Mouse (Mus musculus) monocyte, adult 5-6 weeks (primary cell): Measurements from ENCODE around the gene Plagl2. TPM values are rescaled to one million over a fixed set of nuclear protein-coding genes. Genes with fewer than 3 reads are reported as not detected.
"Not testable (repeated sequence)": the region's sequence is repeated elsewhere in the genome, so short reads cannot be mapped to it uniquely, and the experiment has no call there.

Experiments
- ATAC-seq: fragments of 153-309, 156-312 bp; replicated peaks from 2 replicates; pipeline ENCODE4 v1.8.0; 2017; ENCODE audit warnings: mild to moderate bottlenecking; ENCODE audit not compliant: low TSS enrichment, insufficient number of reproducible peaks, severe bottlenecking, poor library complexity, low FRiP score
- total RNA-seq: library from RNA; stranded (forward); fragments of 200-1000, 200-491, 200-594 nt; gene quantifications from 3 replicates; pipeline ENCODE4 v1.2.3, GENCODE M21; 2017

Plagl2 gene
- 11.5 to 30.3 TPM (median 14.9 TPM) in 3 replicates for total RNA-seq

DNA sequence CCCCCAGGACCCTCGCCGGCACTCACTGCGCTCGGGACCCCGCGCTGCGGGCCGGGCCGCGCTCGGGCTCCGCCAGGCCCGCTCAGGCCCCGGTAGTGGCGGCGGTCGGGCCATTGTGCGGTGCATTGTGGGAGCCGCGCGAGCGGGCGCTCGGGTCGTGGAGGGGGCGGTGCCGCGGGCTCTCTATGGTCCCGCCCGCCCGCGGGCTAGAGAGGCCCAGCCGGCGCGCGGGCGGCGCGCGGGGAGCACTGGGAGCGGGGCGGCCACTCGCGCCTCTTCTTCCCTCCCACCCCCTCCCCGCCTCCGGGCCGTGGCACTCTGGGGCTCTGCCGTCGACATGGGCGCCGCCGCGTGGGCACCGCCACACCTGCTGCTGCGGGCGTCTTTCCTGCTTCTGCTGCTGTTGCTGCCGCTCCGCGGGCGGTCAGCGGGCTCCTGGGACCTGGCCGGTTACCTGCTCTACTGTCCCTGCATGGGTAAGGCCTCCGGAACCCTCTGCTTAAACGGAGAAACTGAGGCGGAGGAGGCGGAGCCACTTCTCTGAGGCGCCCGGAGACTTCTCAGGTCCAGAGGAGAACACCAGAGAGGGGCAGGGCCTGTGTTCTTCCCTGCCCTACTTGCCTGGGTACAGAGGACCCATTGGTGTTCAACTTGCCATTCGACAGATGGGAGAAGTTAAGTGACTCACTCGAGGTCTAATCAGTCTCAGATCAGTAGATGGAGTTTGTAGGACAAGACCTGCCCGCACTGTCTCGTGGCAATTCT lies at the start of gene Plagl2, which contains the start of gene Pofut1:
Gene Plagl2, minus strand, starts transcription at position 177 of the 765 bp plus-strand sequence.
Gene Pofut1, plus strand, starts transcription at position 284 of the 765 bp plus-strand sequence.
- ATAC-seq = peak; percentile 64

DNA sequence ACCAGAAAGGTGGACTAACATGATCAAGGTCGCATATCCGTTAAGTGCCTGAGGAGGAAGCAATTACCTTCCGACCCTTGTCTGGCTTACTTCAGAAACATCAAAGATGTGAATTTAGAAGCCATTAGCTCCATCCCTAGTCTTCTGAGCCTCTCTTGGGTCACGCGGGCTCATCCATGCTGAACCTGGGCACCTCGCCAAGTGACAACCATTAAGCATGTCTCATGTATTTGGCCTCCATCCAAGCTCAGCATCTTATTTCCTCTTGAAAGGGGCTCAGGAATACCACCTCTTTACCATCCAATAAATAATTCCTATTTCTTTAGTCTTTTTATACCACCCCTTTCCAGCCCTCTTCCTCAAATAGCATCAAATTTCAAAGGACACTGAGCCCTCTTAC lies 46.6 kb upstream of the Plagl2 start:
- ATAC-seq = no peak

DNA sequence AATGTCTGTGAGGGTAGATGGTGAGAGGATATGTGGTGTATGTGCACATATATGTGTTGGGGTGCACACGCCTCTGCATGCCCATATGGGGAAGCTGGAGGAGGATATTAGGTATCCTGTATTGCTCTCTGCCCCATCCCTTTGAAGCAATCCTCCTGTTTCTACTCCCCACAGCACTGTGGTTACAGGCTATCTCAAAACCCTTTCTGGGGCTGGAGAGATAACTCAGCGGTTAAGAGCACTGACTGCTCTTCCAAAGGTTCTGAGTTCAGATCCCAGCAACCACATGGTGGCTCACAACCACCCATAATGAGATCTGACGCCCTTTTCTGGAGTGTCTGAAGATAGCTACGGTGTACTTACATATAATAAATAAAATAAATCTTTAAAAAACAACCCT lies 45.3 kb upstream of the Plagl2 start:
- no peak for ATAC-seq

DNA sequence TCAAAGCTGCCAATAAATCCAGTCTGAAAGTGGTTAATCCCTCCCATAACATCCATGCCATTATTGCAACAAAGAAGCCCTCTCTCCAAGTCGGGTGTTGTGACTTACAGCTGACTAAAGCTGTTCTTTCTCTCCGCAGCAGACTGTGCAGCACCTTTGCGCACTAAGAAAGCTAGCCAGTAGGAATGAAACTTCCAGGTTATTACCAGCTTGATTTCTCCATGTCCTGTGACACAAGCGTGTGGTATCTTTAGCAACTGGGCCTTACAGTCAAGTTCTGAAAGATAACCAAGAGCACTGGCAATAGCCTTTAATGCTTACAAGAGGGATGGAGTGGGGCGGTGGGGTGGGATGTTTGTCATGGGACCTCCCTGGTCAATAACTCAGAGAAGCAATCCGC lies 42.7 kb upstream of the Plagl2 start:
- ATAC-seq = no peak

DNA sequence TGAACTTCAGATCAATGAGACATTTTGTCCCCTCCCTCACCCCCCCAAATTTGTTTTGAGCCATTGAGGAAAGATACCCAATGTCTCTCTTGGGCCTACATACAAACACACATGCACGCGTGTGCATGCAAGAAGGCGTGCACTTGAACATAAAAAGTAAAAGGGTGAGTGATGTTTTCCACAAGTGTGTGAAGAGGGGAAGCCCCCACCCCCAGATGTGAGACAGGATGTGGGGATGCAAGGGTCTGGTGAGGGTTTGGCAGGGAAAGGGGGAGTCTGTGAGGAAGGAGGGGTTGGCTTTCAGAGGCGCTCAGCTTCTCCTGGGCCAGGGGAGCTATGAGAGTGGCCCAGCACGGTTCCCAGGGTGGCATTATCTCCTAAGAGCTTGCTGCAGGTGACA lies 37.1 kb upstream of the Plagl2 start:
- no peak for ATAC-seq

DNA sequence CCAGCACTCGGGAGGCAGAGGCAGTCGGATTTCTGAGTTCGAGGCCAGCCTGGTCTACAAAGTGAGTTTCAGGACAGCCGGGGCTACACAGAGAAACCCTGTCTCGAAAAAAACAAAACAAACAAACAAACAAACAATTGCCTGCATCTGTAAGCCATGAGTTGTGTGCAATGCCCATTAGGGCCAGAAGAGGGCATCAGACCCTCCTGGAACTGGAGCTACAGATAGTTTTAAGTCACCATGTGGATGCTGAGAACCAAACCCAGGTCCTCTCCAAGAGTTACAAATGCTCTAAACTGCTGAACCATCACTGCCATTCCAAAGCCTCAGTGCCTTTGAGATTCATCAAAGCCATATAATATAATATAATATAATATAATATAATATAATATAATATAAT lies 35.6 kb upstream of the Plagl2 start:
- not testable (repeated sequence) for ATAC-seq

DNA sequence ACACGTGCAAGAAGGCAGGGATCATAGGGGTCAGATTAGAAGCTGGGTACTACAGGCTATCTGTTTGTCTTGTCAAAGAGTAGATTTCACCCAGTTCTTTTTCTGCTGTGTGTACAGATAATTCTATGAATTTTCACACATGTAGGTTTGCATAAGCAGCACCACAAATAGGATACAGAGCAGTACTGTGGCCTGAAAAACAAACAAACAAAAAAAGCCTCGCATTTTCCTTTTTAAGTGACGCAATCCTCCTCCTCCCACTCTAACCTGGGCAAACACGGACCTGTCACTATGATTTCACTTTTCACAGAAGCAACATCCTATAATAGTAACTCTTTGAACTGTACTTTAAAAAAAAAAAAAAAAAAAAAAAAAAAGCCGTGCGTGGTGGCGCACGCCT lies 35.2 kb upstream of the Plagl2 start:
- ATAC-seq = no peak

DNA sequence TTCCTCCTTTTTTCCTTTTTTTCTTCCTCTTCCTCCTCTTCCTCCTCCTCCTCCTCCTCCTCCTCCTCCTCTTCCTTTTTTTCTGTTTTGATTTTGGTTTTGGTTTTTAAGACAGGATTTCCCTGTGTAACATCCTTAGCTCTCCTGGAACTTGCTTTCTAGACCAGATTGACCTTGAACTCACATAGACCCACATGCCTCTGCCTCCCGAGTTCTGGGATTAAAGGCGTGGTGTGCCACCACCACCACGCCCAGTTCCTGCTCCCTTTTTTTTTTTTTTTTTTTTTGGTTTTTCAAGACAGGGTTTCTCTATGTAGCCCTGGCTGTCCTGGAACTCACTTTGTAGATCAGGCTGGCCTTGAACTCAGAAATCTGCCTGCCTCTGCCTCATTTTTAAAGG lies 34.4 kb upstream of the Plagl2 start:
- not testable (repeated sequence) for ATAC-seq

DNA sequence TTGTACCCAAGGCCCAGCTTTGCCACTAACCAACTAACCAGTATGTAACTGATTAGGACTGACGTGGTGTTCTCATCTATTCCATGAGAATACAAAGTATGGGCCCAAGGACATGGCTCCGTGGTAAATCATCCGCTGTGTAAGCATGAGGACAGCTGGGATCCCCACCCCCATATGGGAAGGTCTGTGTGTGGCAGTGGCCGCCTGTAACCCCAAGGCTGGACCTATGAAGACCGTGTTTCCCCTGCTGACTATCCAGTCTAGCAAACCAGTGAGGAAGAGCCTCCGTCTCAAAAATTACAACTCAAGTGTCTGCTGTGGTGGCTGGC lies 33.7 kb upstream of the Plagl2 start:
- ATAC-seq = no peak

DNA sequence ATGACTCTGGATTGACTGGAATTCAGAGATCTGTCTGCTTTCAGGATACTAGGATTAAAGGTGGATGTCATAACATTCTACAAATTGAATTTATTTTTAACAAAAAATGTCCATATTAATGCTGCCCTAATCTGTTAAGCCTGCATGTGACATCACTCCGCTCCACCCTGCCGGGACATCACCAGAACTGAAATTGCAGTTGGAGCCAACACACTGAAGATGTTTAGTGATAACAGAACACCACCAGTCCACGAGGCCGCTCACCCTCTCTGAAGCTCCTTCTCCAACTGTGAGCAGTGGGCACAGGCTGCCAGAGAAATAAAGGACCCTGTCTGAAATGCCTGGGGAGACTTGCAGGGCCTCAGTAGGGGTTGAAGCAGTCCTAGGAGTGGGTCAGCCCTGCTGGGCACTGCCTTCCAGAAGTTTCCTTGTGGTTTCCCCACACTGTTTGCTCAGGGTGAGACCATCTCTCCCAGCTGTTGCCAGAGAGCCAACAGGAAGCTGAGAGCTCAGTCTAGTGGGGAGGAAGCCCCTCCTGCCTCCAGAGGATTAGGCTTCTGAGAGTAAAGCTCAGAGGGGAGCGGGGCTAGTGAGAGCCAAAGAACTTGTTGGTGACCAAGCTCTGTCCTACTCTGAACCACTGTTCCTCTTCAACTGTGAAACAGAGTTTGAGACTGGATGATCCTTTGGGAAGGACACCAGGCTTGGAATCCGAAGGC lies 33.1 kb upstream of the Plagl2 start:
- not testable (repeated sequence) for ATAC-seq

DNA sequence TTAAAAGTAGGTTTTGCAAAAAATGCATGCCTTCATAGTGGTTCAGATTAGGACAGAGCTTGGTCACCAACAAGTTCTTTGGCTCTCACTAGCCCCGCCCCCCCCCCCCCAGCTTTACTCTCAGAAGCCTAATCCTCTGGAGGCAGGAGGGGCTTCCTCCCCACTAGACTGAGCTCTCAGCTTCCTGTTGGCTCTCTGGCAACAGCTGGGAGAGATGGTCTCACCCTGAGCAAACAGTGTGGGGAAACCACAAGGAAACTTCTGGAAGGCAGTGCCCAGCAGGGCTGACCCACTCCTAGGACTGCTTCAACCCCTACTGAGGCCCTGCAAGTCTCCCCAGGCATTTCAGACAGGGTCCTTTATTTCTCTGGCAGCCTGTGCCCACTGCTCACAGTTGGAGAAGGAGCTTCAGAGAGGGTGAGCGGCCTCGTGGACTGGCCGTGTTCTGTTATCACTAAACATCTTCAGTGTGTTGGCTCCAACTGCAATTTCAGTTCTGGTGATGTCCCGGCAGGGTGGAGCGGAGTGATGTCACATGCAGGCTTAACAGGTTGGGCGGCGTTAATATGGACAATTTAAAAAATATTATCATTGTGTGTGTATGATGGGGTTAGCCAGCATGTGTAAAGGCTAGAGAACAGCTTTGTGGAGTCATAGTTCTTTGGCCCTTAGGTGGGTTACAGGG lies 29.1 kb upstream of the Plagl2 start:
- not testable (repeated sequence) for ATAC-seq

DNA sequence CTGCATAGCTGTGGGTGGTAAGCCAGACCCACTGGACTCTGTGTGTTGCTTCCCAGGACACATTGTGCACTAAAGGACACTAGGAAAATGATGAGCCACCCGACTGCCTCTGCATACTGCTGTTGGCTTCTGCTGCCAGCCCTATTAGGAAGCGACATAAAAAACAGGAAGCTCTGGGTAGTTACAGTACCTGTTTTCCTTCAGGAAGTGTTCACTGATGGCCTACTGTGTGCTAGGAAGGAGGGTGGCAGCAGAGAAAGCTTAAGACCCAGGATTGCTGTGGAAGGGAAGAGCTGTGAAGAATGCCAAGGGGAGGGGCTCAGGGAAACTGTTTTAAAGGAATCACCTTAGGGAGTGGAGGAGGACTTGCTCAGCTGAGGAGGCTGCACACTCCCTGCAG lies 26.1 kb upstream of the Plagl2 start:
- no peak for ATAC-seq

DNA sequence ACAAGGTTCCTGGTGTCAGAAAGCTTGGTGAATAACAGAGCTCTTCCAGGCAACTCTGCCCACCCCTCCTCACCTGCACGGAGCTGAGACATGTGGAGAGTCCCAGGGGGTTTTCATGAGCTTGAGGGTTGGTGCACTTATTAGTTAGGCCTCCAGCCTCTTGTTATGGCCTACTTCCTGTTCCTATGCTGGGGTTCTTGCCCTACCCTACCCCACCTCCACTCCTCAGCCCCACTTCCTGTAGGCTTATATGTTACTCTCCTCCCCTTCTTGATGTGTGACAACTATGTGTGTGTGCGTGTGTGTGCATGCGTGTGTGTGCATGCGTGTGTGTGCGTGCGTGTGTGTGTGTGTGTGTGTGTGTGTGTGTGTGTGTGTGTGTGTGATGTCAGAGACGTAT lies 21.8 kb upstream of the Plagl2 start:
- ATAC-seq = peak; percentile 51

DNA sequence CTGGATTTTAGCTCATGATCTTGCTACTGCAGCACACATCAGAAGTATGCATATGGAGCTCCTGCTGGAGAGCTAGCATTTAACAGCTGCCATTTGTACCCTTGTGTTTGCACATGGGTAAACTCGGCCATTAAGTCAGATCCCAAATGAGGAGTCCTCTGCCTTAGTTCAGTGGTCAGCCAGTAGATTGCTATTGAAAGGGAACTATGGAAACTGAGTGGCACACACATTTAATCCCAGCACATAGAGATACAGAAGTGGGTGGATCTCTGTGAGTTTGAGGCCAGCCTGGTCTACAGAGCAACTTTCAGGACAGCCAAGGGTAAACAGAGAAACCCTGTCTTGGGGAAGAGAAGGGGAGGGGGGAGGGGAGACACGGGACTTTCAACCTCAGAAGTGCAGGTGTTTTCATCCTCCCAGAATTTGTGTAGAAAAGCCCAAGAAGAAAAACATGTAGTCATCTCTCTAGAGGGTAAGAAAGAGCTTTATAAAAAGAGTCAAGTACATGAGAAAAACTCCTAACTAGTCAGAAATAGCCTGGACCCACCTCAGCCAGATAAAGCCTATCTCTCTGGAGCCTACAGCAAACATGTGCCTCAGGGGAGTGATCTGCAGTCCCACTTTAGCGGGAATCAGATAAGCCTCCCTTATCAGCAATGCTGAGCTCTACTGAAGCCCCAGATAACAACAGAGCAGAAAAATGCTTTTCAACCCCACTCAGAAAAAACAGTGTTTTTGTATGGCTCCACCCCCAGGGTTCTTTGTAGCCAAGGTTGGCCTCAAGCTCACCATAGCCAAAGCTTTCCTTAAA lies 18.8 kb upstream of the Plagl2 start:
- ATAC-seq = peak; percentile 13; the same call in 1 of the 2 replicates

DNA sequence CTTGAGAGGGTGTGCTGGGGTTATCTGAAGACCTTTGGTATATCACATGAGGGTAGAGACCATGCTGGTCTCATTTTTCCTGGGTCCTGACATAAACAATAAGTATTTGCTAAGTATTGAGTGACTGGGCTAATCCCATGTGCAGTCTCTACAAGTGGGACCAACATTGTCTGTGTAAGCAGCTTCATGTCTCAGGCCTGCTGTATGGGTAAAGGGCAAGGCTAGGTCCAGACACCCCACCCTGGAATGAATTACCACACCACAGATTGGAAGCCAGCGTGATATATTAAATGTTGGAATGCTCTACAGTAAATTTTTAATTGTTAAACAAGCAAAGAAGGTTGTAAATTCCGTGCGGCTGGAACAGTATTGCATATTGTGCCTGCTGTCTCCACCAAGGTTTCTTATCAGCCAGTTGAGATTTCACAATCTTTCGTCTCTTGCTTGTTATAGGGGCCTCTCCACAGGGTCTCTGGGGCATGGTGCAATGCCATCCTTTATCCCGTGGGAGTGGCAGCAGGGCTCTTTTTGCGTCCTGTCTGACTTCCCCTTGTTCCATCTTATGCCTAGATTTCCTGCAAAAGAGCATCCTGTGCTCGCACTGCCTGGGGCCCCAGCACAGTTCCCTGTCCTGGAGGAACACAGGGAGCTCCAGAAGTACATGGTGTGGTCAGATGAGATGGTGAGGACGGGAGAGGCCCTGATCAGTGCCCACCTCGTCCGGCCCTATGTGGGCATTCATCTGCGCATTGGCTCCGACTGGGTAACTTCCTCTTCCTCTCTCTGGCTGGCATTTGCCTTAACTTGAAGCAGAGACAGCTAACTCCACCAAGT lies 18.0 kb upstream of the Plagl2 start:
- ATAC-seq = peak; percentile 75

DNA sequence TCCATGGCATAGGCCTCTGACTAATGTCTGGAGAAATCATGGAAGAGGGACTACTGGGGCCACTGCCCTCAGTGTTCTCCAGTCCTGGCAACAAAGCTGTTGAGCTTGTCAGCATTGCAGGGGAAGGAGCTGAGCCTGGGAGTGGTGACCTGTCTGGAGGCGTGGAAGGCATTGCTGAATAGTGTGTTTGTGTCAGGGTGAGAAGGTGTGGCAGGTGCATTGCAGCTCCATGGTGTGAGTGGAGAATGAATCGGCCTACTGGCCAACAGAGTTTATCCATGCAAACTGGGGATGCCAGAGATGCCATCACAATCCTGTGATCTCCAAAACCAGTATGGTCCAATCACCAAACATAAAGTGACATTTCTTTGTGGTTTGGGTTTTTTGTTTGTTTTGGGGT lies 15.4 kb upstream of the Plagl2 start:
- ATAC-seq = no peak

DNA sequence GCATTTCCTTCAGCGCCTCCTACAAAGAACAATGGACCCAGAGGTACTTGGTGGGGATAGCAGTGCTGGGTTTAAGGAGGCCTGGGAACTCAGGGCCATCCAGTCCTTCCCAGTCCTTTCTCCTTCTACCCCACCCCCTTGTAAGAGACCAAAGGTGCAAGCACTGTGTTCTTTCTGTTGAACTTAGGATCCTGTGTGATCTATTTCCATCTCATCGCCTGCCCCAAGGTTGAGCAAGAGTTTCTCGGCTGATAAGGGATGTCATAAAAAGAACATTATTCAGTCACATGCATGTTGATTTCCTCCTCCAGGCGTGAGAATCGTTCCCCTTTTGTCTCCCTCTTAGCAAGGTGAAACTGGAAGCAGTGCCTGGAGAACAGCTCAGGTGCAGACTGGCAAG lies 8.5 kb upstream of the Plagl2 start:
- ATAC-seq = no peak

DNA sequence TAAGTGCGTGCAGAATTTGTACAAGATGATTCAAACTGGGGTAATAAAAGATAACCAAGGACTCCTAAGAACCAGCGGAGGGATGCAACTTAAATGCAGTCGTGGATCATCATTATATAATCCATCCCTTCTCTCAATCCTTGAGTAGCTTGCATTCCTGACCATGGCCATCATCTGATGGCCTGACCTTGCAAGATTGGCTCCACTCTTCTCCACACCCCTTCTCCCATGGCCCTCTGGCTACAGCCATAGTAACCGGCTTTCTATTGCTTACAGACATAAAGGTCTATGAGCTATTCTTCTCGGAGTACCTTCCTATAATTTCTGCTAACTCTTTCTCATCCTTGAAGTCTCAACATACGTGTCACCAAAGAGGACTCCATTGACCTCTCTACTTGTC lies 930 bp upstream of the Plagl2 start:
- ATAC-seq = no peak
